Mouse (Mus musculus) intestine, postnatal 0 days (tissue): ENCODE measurements around the gene Shld2. TPM values are rescaled to one million over a fixed set of nuclear protein-coding genes. Genes with fewer than 3 reads are reported as not detected.
A peak's percentile ranks its signal among the peaks of the same experiment; 100 is the strongest.

Source experiments
- ATAC-seq: fragments of 200-750 bp; cut with Nextera tagmentation; 2 replicates; pipeline ENCODE4 v1.8.0; 2017; ENCODE audit warnings: mild to moderate bottlenecking, moderate TSS enrichment, moderate library complexity
- H3K27ac ChIP-seq: fragments of 300-500 bp; sonication (generic); 2 replicates; pipeline ENCODE4 v1.5.1; 2014; ENCODE audit warnings: mild to moderate bottlenecking, low read depth, low read length, moderate library complexity
- H3K27me3 ChIP-seq: fragments of 300-500 bp; sonication (generic); replicated peaks from 2 replicates; pipeline ENCODE4 v1.6.1; 2014; ENCODE audit warnings: low read length, mixed read lengths; ENCODE audit not compliant: control insufficient read depth, insufficient read depth
- H3K36me3 ChIP-seq: fragments of 300-500 bp; sonication (generic); 2 replicates; pipeline ENCODE4 v1.6.1; 2014; ENCODE audit warnings: mild to moderate bottlenecking, moderate library complexity; ENCODE audit not compliant: control insufficient read depth, insufficient read depth
- H3K4me1 ChIP-seq: fragments of 300-500 bp; sonication (generic); replicated peaks from 2 replicates; pipeline ENCODE4 v1.6.1; 2014; ENCODE audit warnings: antibody characterized with exemption, low read length, mixed read lengths; ENCODE audit not compliant: control insufficient read depth, insufficient read depth
- H3K4me2 ChIP-seq: fragments of 300-500 bp; sonication (generic); replicated peaks from 2 replicates; pipeline ENCODE4 v1.6.1; 2014; ENCODE audit warnings: low read depth, mild to moderate bottlenecking, moderate library complexity
- H3K4me3 ChIP-seq: fragments of 300-500 bp; sonication (generic); 2 replicates; pipeline ENCODE4 v1.5.1; 2014; ENCODE audit warnings: low read depth, low read length
- H3K9ac ChIP-seq: fragments of 300-500 bp; sonication (generic); 2 replicates; pipeline ENCODE4 v1.6.1; 2014; ENCODE audit warnings: mild to moderate bottlenecking, low read depth, low read length
- H3K9me3 ChIP-seq: fragments of 300-500 bp; sonication (generic); 2 replicates; pipeline ENCODE4 v1.6.1; 2016; ENCODE audit warnings: mixed run types; ENCODE audit not compliant: control insufficient read depth
- CTCF ChIP-seq: sonication (generic); IDR thresholded peaks from 2 replicates; pipeline ENCODE4 v1.5.1; 2016; ENCODE audit warnings: low read depth, mild to moderate bottlenecking, control low read depth, antibody characterized with exemption, moderate library complexity
- WGBS: fragments of 180-500 bp; shearing (Covaris S2); extraction: QIAGEN DNeasy Blood & Tissue Kit; methylation state at CpG from one replicate; pipeline ENCODE4 v1.1.7; 2014; 5-methylcytosine and 5-hydroxymethylcytosine counted together
- polyA plus RNA-seq: library from polyadenylated mRNA; unstranded; fragments of >200 nt; fragmentation: Nextera tagmentation; extraction: Ambion mirVana; gene quantifications from 2 replicates; pipeline ENCODE4 v1.2.1, GENCODE M21; 2015

Shld2 gene
- polyA plus RNA-seq, 1 experiment from 2014 or later = 3.1 TPM

DNA sequence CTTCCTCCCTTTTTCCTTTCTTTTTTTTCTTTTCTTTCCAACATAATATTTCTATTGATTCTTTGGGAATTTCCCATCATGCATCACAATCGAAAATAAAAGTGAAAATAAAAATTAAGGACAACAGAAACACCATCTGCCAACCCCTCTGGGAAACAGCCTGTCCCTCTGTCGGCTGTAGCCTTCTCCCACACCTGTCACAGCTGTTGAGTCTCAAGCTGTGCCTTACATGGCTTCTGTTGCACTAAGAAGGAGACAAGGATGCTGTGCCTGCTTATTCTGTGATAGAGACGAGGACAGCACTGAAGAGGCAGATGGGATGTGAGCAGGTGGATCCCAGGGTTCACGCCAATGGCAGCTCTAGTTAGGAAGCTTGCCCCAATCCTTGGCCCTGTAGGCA lies 101.2 kb downstream of the Shld2 start:
- no peak overlapping the region for H3K9ac ChIP-seq
- ATAC-seq = no peak
- WGBS = 59% methylated on average over 4 of the region's 4 CpGs
- no peaks in the 10 kb centered on the region for H3K27me3 ChIP-seq
- H3K4me2 ChIP-seq = no peak overlapping the region
- no peaks in the 10 kb centered on the region for H3K4me1 ChIP-seq
- no peak overlapping the region for H3K4me3 ChIP-seq
- no peaks in the 10 kb centered on the region for H3K9me3 ChIP-seq
- H3K36me3 ChIP-seq = no peaks in the 10 kb centered on the region
- H3K27ac ChIP-seq = no peak overlapping the region
- no peak for TF ChIP-seq CTCF

DNA sequence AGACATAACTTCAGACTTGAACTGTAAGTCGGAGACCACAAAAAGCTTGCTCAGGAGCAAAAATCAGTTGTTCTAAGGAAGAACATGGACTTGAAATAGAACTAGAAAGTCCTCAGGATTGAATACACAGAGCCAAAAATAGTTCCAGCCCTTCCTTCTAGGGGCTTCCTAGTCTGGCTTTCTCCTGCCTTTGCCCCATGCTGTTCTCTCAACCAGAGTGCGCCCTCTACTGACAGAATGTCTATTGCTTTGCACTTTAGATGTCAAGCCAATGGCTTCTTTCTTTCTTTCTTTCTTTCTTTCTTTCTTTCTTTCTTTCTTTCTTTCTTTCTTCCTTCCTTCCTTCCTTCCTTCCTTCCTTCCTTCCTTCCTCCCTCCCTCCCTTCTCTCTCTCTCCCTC lies 101.6 kb downstream of the Shld2 start:
- H3K4me1 ChIP-seq = no peaks in the 10 kb centered on the region
- H3K4me2 ChIP-seq = no peak overlapping the region
- H3K4me3 ChIP-seq = no peak overlapping the region
- H3K27ac ChIP-seq = no peak overlapping the region
- WGBS = 44% methylated on average over 2 of the region's 2 CpGs
- no peak overlapping the region for H3K9ac ChIP-seq
- H3K36me3 ChIP-seq = no peaks in the 10 kb centered on the region
- H3K9me3 ChIP-seq = no peaks in the 10 kb centered on the region
- peak; percentile 67 for TF ChIP-seq CTCF
- no peak for ATAC-seq
- no peaks in the 10 kb centered on the region for H3K27me3 ChIP-seq

- 75% methylated on average over 6 of the region's 6 CpGs for WGBS
Measured at GRCm38 (mm10) chr14:34207996-34208395, 102.3 kb downstream of the Shld2 start.

DNA sequence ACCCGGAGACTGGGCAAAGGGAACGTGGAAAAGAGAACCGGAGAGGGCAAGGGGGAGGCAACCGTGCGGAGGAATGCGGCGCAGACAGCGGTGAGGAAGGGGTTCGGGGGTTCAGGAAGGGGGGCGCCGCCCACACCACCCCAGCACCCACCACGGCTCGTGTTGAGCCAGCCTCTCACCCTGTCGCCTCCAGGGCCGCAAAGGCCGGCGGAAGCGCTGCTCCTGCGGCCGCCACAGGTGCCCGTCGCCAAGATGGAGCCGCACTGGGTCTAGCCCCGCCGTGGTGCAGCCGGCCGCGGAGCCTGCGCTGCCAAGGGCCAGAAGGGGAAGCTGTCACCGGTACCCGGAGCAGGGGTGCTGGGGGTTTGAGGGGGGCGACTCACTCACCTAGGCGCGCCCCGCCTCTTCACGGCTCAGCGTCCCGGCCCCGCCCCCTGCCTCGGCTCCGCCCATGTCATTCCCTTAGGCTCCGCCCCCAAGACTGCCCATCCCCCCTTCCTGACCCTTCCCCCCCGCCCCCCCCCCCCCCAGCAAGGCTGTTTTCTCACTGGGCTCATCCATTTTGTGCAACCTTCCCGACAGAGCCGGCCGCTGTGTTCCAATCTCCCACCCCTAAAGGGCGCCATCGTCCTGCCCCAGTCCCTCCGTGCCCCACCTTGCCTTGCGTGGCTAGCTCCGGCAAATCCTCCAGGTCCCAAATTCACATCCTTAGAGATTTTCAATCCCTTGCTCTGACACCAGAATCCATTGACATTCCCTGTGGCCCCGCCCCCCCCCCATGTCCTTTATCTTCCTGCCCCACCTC lies 108.9 kb downstream of the Shld2 start, which contains the start of gene Gprin2:
TSS of gene Gprin2 (minus strand) at position 423 of the 805 bp plus-strand sequence.
- ATAC-seq = 0 out of 2 replicates have a peak, but pooled peaks have one; percentile 31
- peak within 1 kb of the TSS; percentile 32 for H3K9ac ChIP-seq
- H3K27me3 ChIP-seq = peaks cover 10% of the 10 kb centered on the region
- WGBS = 4% methylated on average over 44 of the region's 52 CpGs
- H3K4me3 ChIP-seq = peak within 1 kb of the TSS; percentile 64
- peak within 1 kb of the TSS; percentile 94 for H3K4me2 ChIP-seq
- H3K36me3 ChIP-seq = no peaks in the 10 kb centered on the region
- H3K27ac ChIP-seq = no peak within 1 kb of the TSS
- H3K4me1 ChIP-seq = no peaks in the 10 kb centered on the region
- H3K9me3 ChIP-seq = no peaks in the 10 kb centered on the region
- no peak for TF ChIP-seq CTCF

More at GRCm38 (mm10) chr14:34207996-34208395, 102.3 kb downstream of the Shld2 start:
- H3K4me3 ChIP-seq = no peak overlapping the region
- H3K4me1 ChIP-seq = no peaks in the 10 kb centered on the region
- no peaks in the 10 kb centered on the region for H3K27me3 ChIP-seq
- no peak overlapping the region for H3K27ac ChIP-seq
- H3K9ac ChIP-seq = no peak overlapping the region
- no peaks in the 10 kb centered on the region for H3K9me3 ChIP-seq
- no peaks in the 10 kb centered on the region for H3K36me3 ChIP-seq
- no peak for TF ChIP-seq CTCF
- no peak overlapping the region for H3K4me2 ChIP-seq
- no peak for ATAC-seq

- TF ChIP-seq CTCF = 0 out of 2 replicates have a peak, but pooled peaks have one; percentile 12
- no peaks in the 10 kb centered on the region for H3K9me3 ChIP-seq
- peak overlapping the region; percentile 32 for H3K9ac ChIP-seq
- peak; percentile 39; the same call in 1 of the 2 replicates for ATAC-seq
- peak overlapping the region; percentile 94 for H3K4me2 ChIP-seq
- no peaks in the 10 kb centered on the region for H3K4me1 ChIP-seq
- H3K27me3 ChIP-seq = peaks cover 10% of the 10 kb centered on the region
- 11% methylated on average over 19 of the region's 19 CpGs for WGBS
- H3K27ac ChIP-seq = no peak overlapping the region
- no peaks in the 10 kb centered on the region for H3K36me3 ChIP-seq
- peak overlapping the region; percentile 64 for H3K4me3 ChIP-seq
Measured at GRCm38 (mm10) chr14:34200738-34201230, 109.5 kb downstream of the Shld2 start.

GRCm38 (mm10) chr14:34196706-34197105 lies 113.6 kb downstream of the Shld2 start:
- H3K9me3 ChIP-seq = no peaks in the 10 kb centered on the region
- 47% methylated on average over 4 of the region's 4 CpGs for WGBS
- H3K4me1 ChIP-seq = no peaks in the 10 kb centered on the region
- H3K36me3 ChIP-seq = no peaks in the 10 kb centered on the region
- no peak for ATAC-seq
- no peak overlapping the region for H3K27ac ChIP-seq
- no peak overlapping the region for H3K9ac ChIP-seq
- TF ChIP-seq CTCF = no peak
- H3K4me2 ChIP-seq = no peak overlapping the region
- H3K4me3 ChIP-seq = no peak overlapping the region
- peaks cover 10% of the 10 kb centered on the region for H3K27me3 ChIP-seq
